Mouse (Mus musculus): Measurements from ENCODE around the gene Sap18. TPM values are rescaled to one million over a fixed set of nuclear protein-coding genes. Genes with fewer than 3 reads are reported as not detected.
"Not testable (repeated sequence)": the region's sequence is repeated elsewhere in the genome, so short reads cannot be mapped to it uniquely, and the experiment has no call there.

The Sap18 gene
- polyA plus RNA-seq, 1 experiment = 4.8 TPM

GRCm38 (mm10) chr14:57825788-57826751, 28.1 kb downstream of the Sap18 start, which contains the start of the genes Ska3 and Mrpl57:
Gene Ska3 (minus strand): TSS chr14:57826185.
Gene Mrpl57 (plus strand): TSS chr14:57826234.
- no peak for DNase-seq (ENCODE audit: low read depth)

GRCm38 (mm10) chr14:57827284-57827683, 29.3 kb downstream of the Sap18 start:
- DNase-seq (ENCODE audit: low read depth) = no peak

- DNase-seq (ENCODE audit: low read depth) = no peak
Observed at GRCm38 (mm10) chr14:57833526-57833925, 35.5 kb downstream of the Sap18 start.

GRCm38 (mm10) chr14:57835157-57835556, 37.2 kb downstream of the Sap18 start:
- DNase-seq (ENCODE audit: low read depth) = no peak

- DNase-seq (ENCODE audit: low read depth) = no peak
Observed at GRCm38 (mm10) chr14:57844535-57844934, 46.6 kb downstream of the Sap18 start.

GRCm38 (mm10) chr14:57848061-57848460, 50.1 kb downstream of the Sap18 start:
- DNase-seq (ENCODE audit: low read depth) = not testable (repeated sequence)

GRCm38 (mm10) chr14:57848646-57849045, 50.7 kb downstream of the Sap18 start:
- DNase-seq (ENCODE audit: low read depth) = no peak

- DNase-seq (ENCODE audit: low read depth) = no peak
Observed at GRCm38 (mm10) chr14:57850330-57850729, 52.4 kb downstream of the Sap18 start.

GRCm38 (mm10) chr14:57852961-57853360, 55.0 kb downstream of the Sap18 start:
- DNase-seq (ENCODE audit: low read depth) = no peak

GRCm38 (mm10) chr14:57856037-57856436, 58.1 kb downstream of the Sap18 start:
- DNase-seq (ENCODE audit: low read depth) = not testable (repeated sequence)

Other genes with a start within 250 kb of the Sap18 start
- 16.7 and 31.8 TPM in 2 replicates for gene Eef1akmt1, start 226.6 kb upstream of the Sap18 start, polyA plus RNA-seq (2012; rRNA removed)
- 3.9 and 4.0 TPM in 2 replicates for gene Xpo4, start 132.8 kb upstream of the Sap18 start, polyA plus RNA-seq (2012; rRNA removed)
- gene Gm49361, start 52.1 kb upstream of the Sap18 start, polyA plus RNA-seq (2012; rRNA removed) = not detected in 2 replicates
- gene Lats2, start 39.8 kb upstream of the Sap18 start, polyA plus RNA-seq (2012; rRNA removed) = 22.0 and 26.1 TPM in 2 replicates
- 0.69 and 0.80 TPM in 2 replicates for gene Ska3, start 28.0 kb downstream of the Sap18 start, polyA plus RNA-seq (2012; rRNA removed)
- 61.2 and 89.7 TPM in 2 replicates for gene Mrpl57, start 28.1 kb downstream of the Sap18 start, polyA plus RNA-seq (2012; rRNA removed)
- 10.9 and 14.7 TPM in 2 replicates for gene Zdhhc20, start 92.1 kb downstream of the Sap18 start, polyA plus RNA-seq (2012; rRNA removed)
- gene Micu2, start 201.1 kb downstream of the Sap18 start, polyA plus RNA-seq (2012; rRNA removed) = 13.8 and 20.9 TPM in 2 replicates